In the genomic region with DNA sequence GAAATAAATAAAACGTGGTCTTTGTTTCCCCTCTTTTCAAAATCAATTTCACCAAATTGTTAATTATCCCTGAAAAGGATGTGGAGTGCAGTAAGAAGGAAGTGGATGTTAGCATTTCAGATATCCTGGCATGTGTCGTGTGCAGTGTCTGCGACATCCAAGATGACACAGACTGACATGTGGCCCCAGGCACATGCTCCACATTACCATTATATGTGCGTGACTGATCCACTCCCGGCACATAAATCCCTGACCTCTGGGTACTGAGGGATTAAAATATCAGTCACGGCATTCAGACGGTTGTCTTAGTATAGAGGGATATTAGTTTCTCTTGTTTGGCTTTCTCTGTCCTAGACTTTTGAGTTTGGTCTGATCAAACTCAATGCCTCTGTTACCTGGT, we compare ENCODE assay signal across 20 mouse cellular contexts.
"Had no signal": no experiment of that assay in that cellular context is flagged by ENCODE, and none has a peak within 500 bp of the region (broad histone marks: within the 10 kb centered on the region; RNA-seq: fewer than 3 reads in every experiment).

No protein-coding gene starts in this region.

- H3K27me3 ChIP-seq: liver, embryonic 13.5 days; neural tube, embryonic 13.5 days had no signal

- ATAC-seq: intestine, postnatal 0 days had no signal

- H3K9me3 ChIP-seq: liver, embryonic 13.5 days; neural tube, embryonic 13.5 days had no signal

- DNase-seq: kidney, adult 2 months; kidney, postnatal 25 days; layer of hippocampus, postnatal 36 days; liver, embryonic 13.5 days; lung, adult 2 months; lung, postnatal 14 days; lung, postnatal 4 days; right cerebral cortex, adult 18-20 months; right cerebral cortex, postnatal 14 days; right cerebral cortex, postnatal 4 days; thymus, adult 2 months; thymus, postnatal 14 days; thymus, postnatal 4 days had no signal

- H3K4me2 ChIP-seq: liver, embryonic 13.5 days; neural tube, embryonic 13.5 days had no signal

- H3K27ac ChIP-seq: kidney, postnatal 0 days; layer of hippocampus, adult 2 months; left cerebral cortex, adult 2 months; liver, embryonic 13.5 days; neural tube, embryonic 13.5 days; stomach, postnatal 0 days had no signal

- H3K4me1 ChIP-seq: liver, embryonic 13.5 days had no signal

- H3K36me3 ChIP-seq: liver, embryonic 13.5 days; neural tube, embryonic 13.5 days had no signal

- H3K9ac ChIP-seq: liver, embryonic 13.5 days; neural tube, embryonic 13.5 days had no signal

- H3K4me3 ChIP-seq: layer of hippocampus, adult 2 months; left cerebral cortex, adult 2 months; liver, embryonic 13.5 days; myocyte; neural tube, embryonic 13.5 days had no signal
